Mouse (Mus musculus) liver, adult 2 months (tissue): ENCODE data around the gene Kcnh4. TPM values are rescaled to one million over a fixed set of nuclear protein-coding genes. Genes with fewer than 3 reads are reported as not detected.

ENCODE experiments used
- DNase-seq: peaks from one replicate; pipeline ENCODE4 v3.0.0-alpha.2; 2011; ENCODE audit warnings: low read depth, low spot score; ENCODE audit errors: extremely low read depth
- H3K27ac ChIP-seq: fragments of 200-500 bp; replicated peaks from 2 replicates; pipeline ENCODE4 v1.5.1; 2012; ENCODE audit warnings: low read depth, mild to moderate bottlenecking, control low read depth, inconsistent platforms, low read length; ENCODE audit not compliant: insufficient read depth
- H3K27me3 ChIP-seq: fragments of 200-500 bp; 2 replicates; pipeline ENCODE4 v1.6.1; 2012; ENCODE audit warnings: mild to moderate bottlenecking, moderate library complexity, low read length, inconsistent platforms; ENCODE audit not compliant: control insufficient read depth, insufficient read depth
- H3K36me3 ChIP-seq: fragments of 200-500 bp; 2 replicates; pipeline ENCODE4 v1.6.1; 2012; ENCODE audit warnings: low read length, inconsistent platforms; ENCODE audit not compliant: control insufficient read depth, insufficient read depth
- H3K4me1 ChIP-seq: fragments of 200-500 bp; 2 replicates; pipeline ENCODE4 v1.6.1; 2011; ENCODE audit warnings: low read length; ENCODE audit not compliant: control insufficient read depth, insufficient read depth
- H3K4me3 ChIP-seq: fragments of 200-500 bp; 2 replicates; pipeline ENCODE4 v1.5.1; 2011; ENCODE audit warnings: low read depth, mild to moderate bottlenecking, control low read depth, low read length, moderate library complexity; ENCODE audit not compliant: insufficient read depth
- H3K79me2 ChIP-seq: fragments of 200-500 bp; 2 replicates; pipeline ENCODE4 v1.6.1; 2012; ENCODE audit warnings: inconsistent platforms, mild to moderate bottlenecking, low read length, moderate library complexity; ENCODE audit not compliant: control insufficient read depth, insufficient read depth
- H3K9ac ChIP-seq: fragments of 200-500 bp; 2 replicates; pipeline ENCODE4 v1.6.1; 2012; ENCODE audit warnings: low read depth, mild to moderate bottlenecking, control low read depth, inconsistent platforms, low read length
- CTCF ChIP-seq: fragments of 200-500 bp; IDR thresholded peaks from 2 replicates; pipeline ENCODE4 v1.5.1; 2011; ENCODE audit warnings: low read depth, low read length, control low read depth
- POLR2A ChIP-seq: fragments of 200-500 bp; IDR thresholded peaks from 2 replicates; pipeline ENCODE4 v1.6.1; 2011; ENCODE audit warnings: low read length, control low read depth; ENCODE audit not compliant: insufficient read depth; ENCODE audit errors: extremely low read depth
- WGBS: fragments of 180-500 bp; shearing (Covaris S2); methylation state at CpG from one replicate; pipeline ENCODE4 v1.1.7; 2018; 5-methylcytosine and 5-hydroxymethylcytosine counted together
- polyA plus RNA-seq: library from polyadenylated mRNA; depleted of rRNA; stranded (reverse); fragments of >200 nt; gene quantifications from 2 replicates; pipeline ENCODE4 v1.2.3, GENCODE M21; 2012
- total RNA-seq: library from RNA; depleted of rRNA; stranded (reverse); fragments of >200 nt; gene quantifications from 2 replicates; pipeline ENCODE4 v1.2.3, GENCODE M21; 2014

Gene Kcnh4
- total and polyA plus RNA-seq, 2 experiments: not detected

DNA sequence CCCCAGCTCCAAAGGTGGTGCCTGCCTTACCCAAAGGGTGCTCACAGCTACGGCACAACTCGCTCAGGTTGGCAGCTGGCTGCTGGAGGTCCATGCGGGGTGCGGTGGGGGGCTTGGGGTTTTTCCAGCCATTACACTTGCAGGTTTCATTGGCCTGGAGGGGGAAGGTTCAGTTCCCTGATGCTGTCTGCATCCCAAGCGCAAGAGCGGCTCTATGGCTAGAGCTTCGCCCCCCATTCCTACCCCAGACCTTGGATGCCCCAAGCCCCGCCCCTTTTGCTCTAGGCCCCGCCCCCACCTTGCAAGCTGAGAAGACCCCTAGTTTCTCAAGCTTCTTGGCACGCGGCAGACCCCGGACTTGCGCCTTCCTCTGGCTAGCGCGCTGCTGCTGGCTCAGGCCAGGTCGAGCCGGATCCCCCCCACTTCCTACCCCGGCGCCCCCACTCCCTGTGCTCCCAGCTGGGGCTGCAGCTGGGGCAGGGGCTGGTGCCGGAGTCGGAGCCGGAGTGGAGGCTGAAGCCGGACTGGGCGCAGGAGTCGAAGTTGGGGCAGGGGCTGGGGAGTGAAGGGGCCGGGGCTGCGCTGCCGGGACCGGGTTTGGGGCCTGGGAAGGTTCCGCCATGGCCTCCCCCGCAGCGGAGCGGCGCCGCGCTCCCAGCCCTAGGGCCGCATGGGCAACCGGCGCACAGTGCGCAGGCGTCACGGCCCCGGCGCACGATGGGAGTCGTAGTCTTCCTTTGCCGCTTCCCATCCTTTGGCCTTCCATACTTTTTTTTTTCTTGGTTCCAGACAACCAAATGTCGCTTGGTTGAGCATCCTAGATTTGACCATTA is 47.7 kb downstream of the Kcnh4 start, which contains the start of gene Kat2a:
Gene Kat2a (minus strand): TSS at position 683 of the 833 bp plus-strand sequence.
- DNase-seq: peak; percentile 62
- WGBS: 2% methylated on average over 48 of the region's 48 CpGs
- peaks cover 5% of the 10 kb centered on the region for H3K4me1 ChIP-seq

GRCm38 (mm10) chr11:100710977-100711376 is 48.8 kb downstream of the Kcnh4 start:
- 90% methylated on average over 4 of the region's 4 CpGs for WGBS
- peaks cover 5% of the 10 kb centered on the region; the same call in 1 of the 2 replicates for H3K36me3 ChIP-seq
- H3K27ac ChIP-seq: no peak overlapping the region
- no peak for DNase-seq
- TF ChIP-seq CTCF: no peak
- TF ChIP-seq POLR2A: no peak
- no peaks in the 10 kb centered on the region for H3K27me3 ChIP-seq
- H3K4me3 ChIP-seq: no peak overlapping the region
- H3K4me1 ChIP-seq: peaks cover 5% of the 10 kb centered on the region
- H3K79me2 ChIP-seq: peaks cover 7% of the 10 kb centered on the region; the same call in 1 of the 2 replicates
- no peak overlapping the region for H3K9ac ChIP-seq

More for the DNA sequence above, 47.7 kb downstream of the Kcnh4 start, which contains the start of gene Kat2a:
- no peak for TF ChIP-seq CTCF
- peak; percentile 60; the same call in 1 of the 2 replicates for TF ChIP-seq POLR2A
- Histone ChIP-seq H3K4me3 (peak within 1 kb of the TSS; percentile 88), H3K36me3 (peaks cover 7% of the 10 kb centered on the region; the same call in 1 of the 2 replicates), H3K27ac (peak within 1 kb of the TSS; percentile 21), H3K79me2 (peaks cover 7% of the 10 kb centered on the region; the same call in 1 of the 2 replicates), H3K9ac (peak within 1 kb of the TSS; percentile 82), H3K27me3 (no peaks in the 10 kb centered on the region)

- Histone ChIP-seq H3K4me1 (peaks cover 5% of the 10 kb centered on the region), H3K27ac (no peak overlapping the region), H3K9ac (no peak overlapping the region), H3K79me2 (peaks cover 7% of the 10 kb centered on the region; the same call in 1 of the 2 replicates), H3K27me3 (no peaks in the 10 kb centered on the region), H3K4me3 (no peak overlapping the region), H3K36me3 (peaks cover 4% of the 10 kb centered on the region; the same call in 1 of the 2 replicates)
- DNase-seq: no peak
- TF ChIP-seq CTCF (no peak), POLR2A (no peak)
- 97% methylated on average over 15 of the region's 15 CpGs for WGBS
These were observed 49.2 kb downstream of the Kcnh4 start for GRCm38 (mm10) chr11:100710528-100710927.

DNA sequence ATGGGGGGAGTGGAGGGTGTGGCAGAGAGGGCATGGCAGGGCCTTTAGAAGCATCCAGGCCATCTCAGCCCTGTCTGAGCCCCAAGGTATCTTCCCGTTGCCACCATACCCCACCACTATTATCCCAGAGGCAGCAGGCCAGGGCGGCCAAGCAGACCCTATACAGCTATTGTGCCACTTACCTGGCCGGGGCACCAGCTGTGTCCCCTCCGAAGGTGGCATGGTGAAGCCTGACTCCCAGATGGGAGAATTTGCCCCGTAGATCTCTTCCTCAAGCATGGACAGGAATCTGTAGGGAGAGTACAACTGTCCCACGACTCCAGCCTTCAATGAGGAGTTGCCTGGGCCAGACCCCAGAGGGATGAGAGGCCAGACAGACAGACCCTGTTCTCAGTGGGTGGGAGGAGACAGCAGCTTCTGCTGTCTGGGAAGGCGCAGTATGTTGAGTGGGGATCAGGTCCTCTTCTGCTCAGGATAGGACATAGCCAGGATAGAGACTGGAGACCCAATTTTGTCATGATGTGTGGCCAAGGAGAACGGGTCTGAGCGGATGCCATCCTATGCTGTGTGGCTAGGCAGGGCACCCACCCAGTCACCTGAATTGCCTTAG is 50.4 kb downstream of the Kcnh4 start:
- Histone ChIP-seq H3K9ac (no peak overlapping the region), H3K79me2 (peaks cover 7% of the 10 kb centered on the region; the same call in 1 of the 2 replicates), H3K27ac (no peak overlapping the region), H3K4me1 (peaks cover 7% of the 10 kb centered on the region), H3K4me3 (no peak overlapping the region), H3K27me3 (no peaks in the 10 kb centered on the region), H3K36me3 (peaks cover 3% of the 10 kb centered on the region; the same call in 1 of the 2 replicates)
- WGBS: 96% methylated on average over 9 of the region's 9 CpGs
- TF ChIP-seq POLR2A (no peak), CTCF (no peak)
- no peak for DNase-seq

GRCm38 (mm10) chr11:100705095-100705747 is 54.5 kb downstream of the Kcnh4 start:
- peaks cover 16% of the 10 kb centered on the region for H3K4me1 ChIP-seq
- peaks cover 3% of the 10 kb centered on the region; the same call in 1 of the 2 replicates for H3K36me3 ChIP-seq
- H3K9ac ChIP-seq: no peak overlapping the region
- TF ChIP-seq CTCF (no peak), POLR2A (no peak)
- 96% methylated on average over 23 of the region's 23 CpGs for WGBS
- DNase-seq: no peak
- no peaks in the 10 kb centered on the region for H3K27me3 ChIP-seq
- H3K79me2 ChIP-seq: no peaks in the 10 kb centered on the region
- H3K27ac ChIP-seq: no peak overlapping the region
- H3K4me3 ChIP-seq: no peak overlapping the region
